ENCODE assay signal across 16 mouse cellular contexts in the genomic region with DNA sequence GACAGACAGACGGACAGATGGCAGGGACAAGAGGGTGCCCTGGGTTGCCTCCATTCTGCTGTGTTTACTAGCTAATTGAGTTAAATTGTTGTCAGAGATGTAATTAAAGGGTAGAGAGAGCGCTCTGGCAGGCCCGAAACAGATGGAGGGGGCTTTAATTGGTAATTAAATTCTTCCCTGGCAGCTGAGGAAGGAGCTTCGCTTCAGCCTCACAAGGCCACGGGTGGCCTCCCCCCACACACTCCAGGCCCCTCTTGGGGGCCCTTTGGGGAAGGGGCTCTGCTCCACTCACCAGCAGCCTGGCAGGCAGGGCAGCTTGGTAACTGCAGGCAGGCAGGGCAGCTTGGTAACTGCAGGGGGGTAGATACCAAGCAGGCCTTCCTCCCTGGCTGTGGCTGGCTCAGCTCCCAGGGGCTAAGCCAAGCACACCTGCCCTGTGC. TPM values are rescaled to one million over a fixed set of nuclear protein-coding genes. Genes with fewer than 3 reads are reported as not detected.
A peak's percentile ranks its signal among the peaks of the same experiment; 100 is the strongest.
DNase-seq lines count a peak whose midpoint lies in the region; ATAC-seq lines count a peak whose summit lies in the region.
"Had no signal": no experiment of that assay in that cellular context is flagged by ENCODE, and none has a peak within 500 bp of the region (broad histone marks: within the 10 kb centered on the region; RNA-seq: fewer than 3 reads in every experiment).

No protein-coding gene starts in this region.

- H3K36me3 ChIP-seq in embryonic facial prominence, embryonic 14.5 days (ENCODE audit: control insufficient read depth, insufficient read depth, low read length), result no peaks in the 10 kb centered on the region
- H3K36me3 ChIP-seq in hindbrain, embryonic 15.5 days, result no peaks in the 10 kb centered on the region
- H3K36me3 ChIP-seq in neural tube, embryonic 12.5 days, result no peaks in the 10 kb centered on the region

- peak; percentile 69 for ATAC-seq in embryonic facial prominence, embryonic 14.5 days (ENCODE audit: low read depth)
- peak; percentile 81; the same call in 1 of the 2 replicates for ATAC-seq in hindbrain, embryonic 15.5 days (ENCODE audit: low FRiP score, low read depth)
- peak; percentile 91 for ATAC-seq in neural tube, embryonic 12.5 days (ENCODE audit: low FRiP score, low read depth)
- no peak for ATAC-seq in erythroblast, adult 5-6 weeks (replicated peaks; ENCODE audit: low FRiP score, poor library complexity, severe bottlenecking)

- peak overlapping the region; percentile 5; the same call in 1 of the 2 replicates for H3K9ac ChIP-seq in embryonic facial prominence, embryonic 14.5 days (ENCODE audit: low read depth, low read length)
- no peak overlapping the region for H3K9ac ChIP-seq in hindbrain, embryonic 15.5 days
- peak overlapping the region; percentile 44 for H3K9ac ChIP-seq in neural tube, embryonic 12.5 days
- H3K9ac ChIP-seq: liver, embryonic 14.5 days had no signal

- peak overlapping the region; percentile 52; the same call in 1 of the 2 replicates for H3K27ac ChIP-seq in embryonic facial prominence, embryonic 14.5 days (replicated peaks; ENCODE audit: low read depth, low read length)
- peak overlapping the region; percentile 73 for H3K27ac ChIP-seq in hindbrain, embryonic 15.5 days (replicated peaks)
- peak overlapping the region; percentile 87 for H3K27ac ChIP-seq in neural tube, embryonic 12.5 days
- H3K27ac ChIP-seq: liver, embryonic 14.5 days; macrophage had no signal

- no peaks in the 10 kb centered on the region for H3K27me3 ChIP-seq in embryonic facial prominence, embryonic 14.5 days (replicated peaks; ENCODE audit: control insufficient read depth, insufficient read depth, low read length)
- H3K27me3 ChIP-seq in hindbrain, embryonic 15.5 days, result no peaks in the 10 kb centered on the region
- no peaks in the 10 kb centered on the region for H3K27me3 ChIP-seq in neural tube, embryonic 12.5 days (replicated peaks)

- no peak overlapping the region for H3K4me3 ChIP-seq in embryonic facial prominence, embryonic 14.5 days (ENCODE audit: low read depth, low read length)
- no peak overlapping the region for H3K4me3 ChIP-seq in hindbrain, embryonic 15.5 days
- H3K4me3 ChIP-seq in neural tube, embryonic 12.5 days, result no peak overlapping the region

- H3K4me2 ChIP-seq in embryonic facial prominence, embryonic 14.5 days (ENCODE audit: low read depth, low read length), result no peak overlapping the region
- no peak overlapping the region for H3K4me2 ChIP-seq in hindbrain, embryonic 15.5 days
- H3K4me2 ChIP-seq in neural tube, embryonic 12.5 days (replicated peaks), result peak overlapping the region; percentile 30

- DNase-seq in embryo, embryonic 11 days, result peak; percentile 47
- DNase-seq in embryo, embryonic 10.5 days (ENCODE audit: low spot score), result no peak
- peak; percentile 65 for DNase-seq in embryonic facial prominence, embryonic 14.5 days (ENCODE audit: low spot score)
- DNase-seq in ovary, adult 18-20 months (ENCODE audit: low spot score), result no peak
- DNase-seq in frontal cortex, adult 2 months (ENCODE audit: extremely low spot score in 1 of 2, low spot score in 1 of 2), result no peak
- DNase-seq: adrenal gland, adult 8-10 months; cerebellum, adult 11 months; heart, adult 18-20 months; spleen, adult 18-20 months; thymus, postnatal 36 days had no signal

- H3K4me1 ChIP-seq in embryonic facial prominence, embryonic 14.5 days (ENCODE audit: control insufficient read depth, insufficient read depth, low read length), result peaks cover 6% of the 10 kb centered on the region
- H3K4me1 ChIP-seq in hindbrain, embryonic 15.5 days (replicated peaks), result peaks cover 21% of the 10 kb centered on the region
- H3K4me1 ChIP-seq in neural tube, embryonic 12.5 days, result peaks cover 30% of the 10 kb centered on the region

- 31% methylated on average over 5 of the region's 5 CpGs for WGBS in embryonic facial prominence, embryonic 14.5 days
- WGBS in hindbrain, embryonic 15.5 days, result 11% methylated on average over 5 of the region's 5 CpGs
- 19% methylated on average over 5 of the region's 5 CpGs for WGBS in neural tube, embryonic 12.5 days

- no peaks in the 10 kb centered on the region for H3K9me3 ChIP-seq in embryonic facial prominence, embryonic 14.5 days (ENCODE audit: control insufficient read depth, low read length)
- H3K9me3 ChIP-seq in hindbrain, embryonic 15.5 days, result no peaks in the 10 kb centered on the region
- H3K9me3 ChIP-seq in neural tube, embryonic 12.5 days, result no peaks in the 10 kb centered on the region

RNA-seq across cellular contexts. Expression of gene Cdk5rap3, which starts 30.4 kb away (rescaled TPM):
- 65.5 and 83.4 TPM in 2 replicates for polyA plus RNA-seq in embryonic facial prominence, embryonic 14.5 days (2014; fragmentation: Nextera tagmentation; extraction: Ambion mirVana)
- 81.6 and 82.8 TPM in 2 replicates for polyA plus RNA-seq in hindbrain, embryonic 15.5 days (2015; fragmentation: Nextera tagmentation; extraction: Ambion mirVana)
- 99.3 and 103 TPM in 2 replicates for polyA plus RNA-seq in neural tube, embryonic 12.5 days (2016; fragmentation: Nextera tagmentation; extraction: Ambion mirVana)
- polyA plus RNA-seq in frontal cortex, adult 2 months (2012; rRNA removed), result 37.8 and 45.8 TPM in 2 replicates
- 6.1 and 8.6 TPM in 2 replicates for total RNA-seq in erythroblast, adult 5-6 weeks (2015; ENCODE audit: low replicate concordance)
- total RNA-seq in erythroblast, adult 5-6 weeks (2017; ENCODE audit: low replicate concordance), result 6.8 and 17.3 TPM in 2 replicates

RNA-seq across cellular contexts. Expression of gene Copz2, which starts 36.3 kb away (rescaled TPM):
- polyA plus RNA-seq in embryonic facial prominence, embryonic 14.5 days (2014; fragmentation: Nextera tagmentation; extraction: Ambion mirVana), result 228 and 237 TPM in 2 replicates
- polyA plus RNA-seq in hindbrain, embryonic 15.5 days (2015; fragmentation: Nextera tagmentation; extraction: Ambion mirVana), result 21.9 and 25.9 TPM in 2 replicates
- 41.4 and 46.9 TPM in 2 replicates for polyA plus RNA-seq in neural tube, embryonic 12.5 days (2016; fragmentation: Nextera tagmentation; extraction: Ambion mirVana)
- 13.3 and 16.2 TPM in 2 replicates for polyA plus RNA-seq in frontal cortex, adult 2 months (2012; rRNA removed)
- not detected in 2 replicates for total RNA-seq in erythroblast, adult 5-6 weeks (2015; ENCODE audit: low replicate concordance)
- not detected in 2 replicates for total RNA-seq in erythroblast, adult 5-6 weeks (2017; ENCODE audit: low replicate concordance)
- total RNA-seq: neutrophil, adult 5-6 weeks had no signal

RNA-seq across cellular contexts. Expression of gene Prr15l, which starts 42.0 kb away (rescaled TPM):
- 3.1 and 4.7 TPM in 2 replicates for polyA plus RNA-seq in embryonic facial prominence, embryonic 14.5 days (2014; fragmentation: Nextera tagmentation; extraction: Ambion mirVana)
- polyA plus RNA-seq in hindbrain, embryonic 15.5 days (2015; fragmentation: Nextera tagmentation; extraction: Ambion mirVana), result 0.35 and 0.41 TPM in 2 replicates
- polyA plus RNA-seq in neural tube, embryonic 12.5 days (2016; fragmentation: Nextera tagmentation; extraction: Ambion mirVana), result 0.05 and 0.61 TPM in 2 replicates
- polyA plus RNA-seq in frontal cortex, adult 2 months (2012; rRNA removed), result not detected in 2 replicates
- total RNA-seq in erythroblast, adult 5-6 weeks (2015; ENCODE audit: low replicate concordance), result not detected in 2 replicates
- 0.94 and 1.3 TPM in 2 replicates for total RNA-seq in erythroblast, adult 5-6 weeks (2017; ENCODE audit: low replicate concordance)
- polyA plus RNA-seq: macrophage had no signal

RNA-seq across cellular contexts. Expression of gene Nfe2l1, which starts 56.2 kb away (rescaled TPM):
- 54.6 and 56.0 TPM in 2 replicates for polyA plus RNA-seq in embryonic facial prominence, embryonic 14.5 days (2014; fragmentation: Nextera tagmentation; extraction: Ambion mirVana)
- polyA plus RNA-seq in hindbrain, embryonic 15.5 days (2015; fragmentation: Nextera tagmentation; extraction: Ambion mirVana), result 74.3 and 80.5 TPM in 2 replicates
- 75.5 and 79.5 TPM in 2 replicates for polyA plus RNA-seq in neural tube, embryonic 12.5 days (2016; fragmentation: Nextera tagmentation; extraction: Ambion mirVana)
- polyA plus RNA-seq in frontal cortex, adult 2 months (2012; rRNA removed), result 184 and 186 TPM in 2 replicates
- 27.0 and 27.1 TPM in 2 replicates for total RNA-seq in erythroblast, adult 5-6 weeks (2015; ENCODE audit: low replicate concordance)
- total RNA-seq in erythroblast, adult 5-6 weeks (2017; ENCODE audit: low replicate concordance), result 26.5 and 32.5 TPM in 2 replicates

RNA-seq across cellular contexts. Expression of gene Pnpo, which starts 57.9 kb away (rescaled TPM):
- polyA plus RNA-seq in embryonic facial prominence, embryonic 14.5 days (2014; fragmentation: Nextera tagmentation; extraction: Ambion mirVana), result 26.8 and 27.4 TPM in 2 replicates
- 30.4 and 32.5 TPM in 2 replicates for polyA plus RNA-seq in hindbrain, embryonic 15.5 days (2015; fragmentation: Nextera tagmentation; extraction: Ambion mirVana)
- 18.3 and 18.9 TPM in 2 replicates for polyA plus RNA-seq in neural tube, embryonic 12.5 days (2016; fragmentation: Nextera tagmentation; extraction: Ambion mirVana)
- polyA plus RNA-seq in frontal cortex, adult 2 months (2012; rRNA removed), result 34.9 and 35.9 TPM in 2 replicates
- 231 and 288 TPM in 2 replicates for total RNA-seq in erythroblast, adult 5-6 weeks (2015; ENCODE audit: low replicate concordance)
- total RNA-seq in erythroblast, adult 5-6 weeks (2017; ENCODE audit: low replicate concordance), result 381 and 405 TPM in 2 replicates

Comparison
In these comparisons a context has a peak if more than half of its experiments do, and no peak if none do; other contexts are left out.
1. DNase-seq: peak in embryo, embryonic 11 days (single experiment) and embryonic facial prominence, embryonic 14.5 days (single experiment); none in embryo, embryonic 10.5 days (single experiment), ovary, adult 18-20 months (single experiment) and frontal cortex, adult 2 months (0 of 2).
2. Peak in every context shown above with its lines, with median percentiles within 50 percentile points of each other: H3K27ac ChIP-seq.